Mouse (Mus musculus) intestine, postnatal 0 days (tissue): Measurements from ENCODE around the gene Cxcr1. TPM values are rescaled to one million over a fixed set of nuclear protein-coding genes. Genes with fewer than 3 reads are reported as not detected.
"Not testable (repeated sequence)": the region's sequence is repeated elsewhere in the genome, so short reads cannot be mapped to it uniquely, and the experiment has no call there.

Source experiments
- ATAC-seq: fragments of 200-750 bp; cut with Nextera tagmentation; 2 replicates; pipeline ENCODE4 v1.8.0; 2017; ENCODE audit warnings: mild to moderate bottlenecking, moderate TSS enrichment, moderate library complexity
- H3K27ac ChIP-seq: fragments of 300-500 bp; sonication (generic); 2 replicates; pipeline ENCODE4 v1.5.1; 2014; ENCODE audit warnings: mild to moderate bottlenecking, low read depth, low read length, moderate library complexity
- H3K27me3 ChIP-seq: fragments of 300-500 bp; sonication (generic); replicated peaks from 2 replicates; pipeline ENCODE4 v1.6.1; 2014; ENCODE audit warnings: low read length, mixed read lengths; ENCODE audit not compliant: control insufficient read depth, insufficient read depth
- H3K36me3 ChIP-seq: fragments of 300-500 bp; sonication (generic); 2 replicates; pipeline ENCODE4 v1.6.1; 2014; ENCODE audit warnings: mild to moderate bottlenecking, moderate library complexity; ENCODE audit not compliant: control insufficient read depth, insufficient read depth
- H3K4me1 ChIP-seq: fragments of 300-500 bp; sonication (generic); replicated peaks from 2 replicates; pipeline ENCODE4 v1.6.1; 2014; ENCODE audit warnings: antibody characterized with exemption, low read length, mixed read lengths; ENCODE audit not compliant: control insufficient read depth, insufficient read depth
- H3K4me2 ChIP-seq: fragments of 300-500 bp; sonication (generic); replicated peaks from 2 replicates; pipeline ENCODE4 v1.6.1; 2014; ENCODE audit warnings: low read depth, mild to moderate bottlenecking, moderate library complexity
- H3K4me3 ChIP-seq: fragments of 300-500 bp; sonication (generic); 2 replicates; pipeline ENCODE4 v1.5.1; 2014; ENCODE audit warnings: low read depth, low read length
- H3K9ac ChIP-seq: fragments of 300-500 bp; sonication (generic); 2 replicates; pipeline ENCODE4 v1.6.1; 2014; ENCODE audit warnings: mild to moderate bottlenecking, low read depth, low read length
- H3K9me3 ChIP-seq: fragments of 300-500 bp; sonication (generic); 2 replicates; pipeline ENCODE4 v1.6.1; 2016; ENCODE audit warnings: mixed run types; ENCODE audit not compliant: control insufficient read depth
- CTCF ChIP-seq: sonication (generic); IDR thresholded peaks from 2 replicates; pipeline ENCODE4 v1.5.1; 2016; ENCODE audit warnings: low read depth, mild to moderate bottlenecking, control low read depth, antibody characterized with exemption, moderate library complexity
- WGBS: fragments of 180-500 bp; shearing (Covaris S2); extraction: QIAGEN DNeasy Blood & Tissue Kit; methylation state at CpG from one replicate; pipeline ENCODE4 v1.1.7; 2014; 5-methylcytosine and 5-hydroxymethylcytosine counted together
- polyA plus RNA-seq: library from polyadenylated mRNA; unstranded; fragments of >200 nt; fragmentation: Nextera tagmentation; extraction: Ambion mirVana; gene quantifications from 2 replicates; pipeline ENCODE4 v1.2.1, GENCODE M21; 2015

Cxcr1 gene
- polyA plus RNA-seq, 1 experiment from 2014 or later = not detected

DNA sequence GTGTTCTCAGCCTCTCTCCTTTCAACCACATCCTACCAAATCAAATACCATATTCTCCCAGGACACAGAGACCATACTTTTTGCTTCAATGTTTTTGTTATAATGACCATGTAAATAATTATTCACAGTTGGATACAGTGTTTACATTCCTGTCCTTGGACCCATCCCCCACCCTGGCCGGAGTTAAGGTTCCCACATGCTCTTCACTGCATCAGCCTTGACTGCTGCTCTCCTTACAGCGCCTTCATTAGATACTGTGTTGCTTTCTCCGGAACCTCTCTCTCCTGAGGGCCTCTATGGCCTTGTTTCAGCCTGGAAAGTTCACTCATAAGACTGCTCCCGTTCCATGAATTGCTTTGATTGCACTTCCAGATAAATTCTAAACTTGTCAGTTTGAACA lies 18.7 kb downstream of the Cxcr1 start:
- no peaks in the 10 kb centered on the region for H3K36me3 ChIP-seq
- no peaks in the 10 kb centered on the region for H3K27me3 ChIP-seq
- no peaks in the 10 kb centered on the region for H3K9me3 ChIP-seq
- ATAC-seq = no peak
- WGBS = 50% methylated on average over 4 of the region's 4 CpGs
- no peak overlapping the region for H3K9ac ChIP-seq
- no peak overlapping the region for H3K4me2 ChIP-seq
- H3K27ac ChIP-seq = no peak overlapping the region
- H3K4me1 ChIP-seq = no peaks in the 10 kb centered on the region
- TF ChIP-seq CTCF = no peak
- no peak overlapping the region for H3K4me3 ChIP-seq

DNA sequence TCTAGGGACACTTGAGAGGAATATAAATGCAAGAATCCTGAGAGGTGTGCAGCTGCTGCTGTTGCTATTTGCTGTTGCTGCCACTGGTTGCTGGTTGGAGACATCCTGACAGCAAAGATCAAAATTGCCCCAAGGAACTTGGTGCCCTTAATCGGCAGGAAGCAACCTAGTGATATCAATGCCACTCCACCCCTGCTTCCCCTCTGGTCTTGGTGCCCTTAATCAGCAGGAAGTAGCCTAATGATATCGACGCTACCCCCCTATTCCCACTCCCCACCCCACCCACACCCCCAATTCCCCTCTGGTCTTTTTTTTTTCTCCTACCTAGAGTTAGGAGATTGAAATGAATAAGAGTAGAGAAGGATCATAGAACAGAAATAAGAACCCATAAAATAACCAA lies 21.7 kb downstream of the Cxcr1 start:
- no peak for ATAC-seq
- TF ChIP-seq CTCF = no peak
- H3K9me3 ChIP-seq = no peaks in the 10 kb centered on the region
- H3K4me1 ChIP-seq = no peaks in the 10 kb centered on the region
- H3K36me3 ChIP-seq = no peaks in the 10 kb centered on the region
- no peak overlapping the region for H3K4me2 ChIP-seq
- H3K27me3 ChIP-seq = no peaks in the 10 kb centered on the region
- no peak overlapping the region for H3K9ac ChIP-seq
- 80% methylated on average over 3 of the region's 3 CpGs for WGBS
- H3K4me3 ChIP-seq = no peak overlapping the region
- no peak overlapping the region for H3K27ac ChIP-seq

DNA sequence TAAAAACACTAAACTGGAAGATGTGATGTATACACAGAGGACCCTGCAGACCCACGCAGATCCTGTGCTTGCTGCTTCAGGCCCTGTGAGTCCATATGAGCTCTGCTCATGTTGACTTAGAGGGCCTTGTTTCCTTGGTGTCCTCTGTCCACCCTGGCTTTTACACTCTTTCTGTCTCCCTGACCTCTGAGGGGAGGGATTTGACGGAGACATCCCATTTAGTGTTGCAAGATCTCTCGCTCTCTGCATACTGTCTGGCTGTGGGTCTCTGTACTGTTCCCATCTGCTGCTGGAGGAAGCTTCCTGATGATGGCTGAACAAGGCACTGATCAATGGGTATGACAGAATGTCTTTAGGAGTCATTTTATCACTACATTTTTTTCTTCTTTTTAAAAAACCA lies 24.7 kb downstream of the Cxcr1 start:
- WGBS = 88% methylated on average over 3 of the region's 3 CpGs
- Histone ChIP-seq H3K27ac (no peak overlapping the region), H3K4me1 (no peaks in the 10 kb centered on the region), H3K4me3 (no peak overlapping the region), H3K27me3 (no peaks in the 10 kb centered on the region), H3K9me3 (no peaks in the 10 kb centered on the region), H3K4me2 (no peak overlapping the region), H3K36me3 (no peaks in the 10 kb centered on the region), H3K9ac (no peak overlapping the region)
- ATAC-seq = no peak
- TF ChIP-seq CTCF = no peak

DNA sequence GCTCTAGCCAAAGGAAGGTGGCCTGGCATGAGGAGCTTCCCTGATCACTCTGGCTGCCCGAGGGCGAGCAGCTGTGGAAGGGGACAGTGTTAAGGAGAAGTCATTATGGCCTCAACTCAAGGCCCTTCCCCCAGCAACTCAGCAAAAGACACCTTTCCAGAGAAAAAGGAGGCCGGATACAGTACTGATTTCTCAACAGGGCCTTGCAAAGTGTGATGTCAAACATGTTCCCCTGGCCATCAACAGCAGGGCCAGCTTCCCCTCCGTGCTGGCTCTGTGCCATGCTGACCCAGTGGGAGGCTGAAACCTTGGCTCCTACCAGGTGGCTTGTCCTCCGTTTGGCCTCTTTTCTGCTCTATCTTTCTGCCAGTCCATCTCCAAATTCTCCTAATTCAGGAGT lies 27.3 kb downstream of the Cxcr1 start:
- Histone ChIP-seq H3K27ac (no peak overlapping the region), H3K4me2 (no peak overlapping the region), H3K27me3 (no peaks in the 10 kb centered on the region), H3K4me1 (no peaks in the 10 kb centered on the region), H3K4me3 (no peak overlapping the region), H3K36me3 (no peaks in the 10 kb centered on the region), H3K9me3 (no peaks in the 10 kb centered on the region), H3K9ac (no peak overlapping the region)
- WGBS = 85% methylated on average over 5 of the region's 5 CpGs
- TF ChIP-seq CTCF = no peak
- ATAC-seq = no peak

DNA sequence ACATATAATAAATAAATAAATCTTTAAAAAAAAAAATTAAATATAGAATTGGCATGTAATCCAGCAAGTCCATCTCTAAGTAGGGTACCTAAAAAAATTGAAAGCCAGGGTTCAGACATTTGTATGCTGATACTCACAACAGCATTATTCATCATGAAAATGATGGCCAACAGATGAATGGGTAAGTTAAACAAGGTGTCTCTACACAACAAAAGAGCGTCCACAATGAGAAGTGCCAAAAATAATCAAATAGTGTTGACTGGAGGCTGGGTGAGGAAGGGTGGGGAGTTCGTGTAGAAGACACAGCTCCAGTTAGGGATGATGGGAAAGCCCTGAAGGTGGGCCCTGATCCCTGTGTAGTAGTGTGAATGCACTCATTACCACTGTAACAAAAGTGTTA lies 34.4 kb downstream of the Cxcr1 start:
- Histone ChIP-seq H3K4me3 (no peak overlapping the region), H3K9me3 (no peaks in the 10 kb centered on the region), H3K27me3 (no peaks in the 10 kb centered on the region), H3K27ac (no peak overlapping the region), H3K4me1 (no peaks in the 10 kb centered on the region), H3K4me2 (no peak overlapping the region), H3K36me3 (no peaks in the 10 kb centered on the region), H3K9ac (no peak overlapping the region)
- TF ChIP-seq CTCF = no peak
- no peak for ATAC-seq
- WGBS = 64% methylated on average over 2 of the region's 2 CpGs

DNA sequence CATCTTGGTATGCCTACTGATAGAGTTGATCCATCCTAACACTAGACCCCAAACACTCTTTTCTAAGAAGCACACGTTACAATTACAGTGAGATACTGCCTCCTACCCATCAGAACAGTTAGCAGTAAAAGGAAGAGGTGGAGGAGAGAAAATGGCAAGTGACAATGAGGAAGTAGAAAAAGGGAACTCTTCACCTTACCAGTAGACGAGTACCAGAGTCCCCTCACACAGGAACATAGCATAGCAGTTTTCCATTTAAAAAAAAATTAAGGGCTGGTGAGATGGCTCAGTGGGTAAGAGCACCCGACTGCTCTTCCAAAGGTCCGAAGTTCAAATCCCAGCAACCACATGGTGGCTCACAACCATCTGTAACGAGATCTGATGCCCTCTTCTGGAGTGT lies 34.8 kb downstream of the Cxcr1 start:
- 72% methylated on average over 4 of the region's 5 CpGs for WGBS
- H3K27ac ChIP-seq, H3K27me3 ChIP-seq, H3K4me3 ChIP-seq, ATAC-seq, H3K4me1 ChIP-seq, H3K4me2 ChIP-seq, H3K36me3 ChIP-seq, H3K9me3 ChIP-seq, H3K9ac ChIP-seq: not testable (repeated sequence)

DNA sequence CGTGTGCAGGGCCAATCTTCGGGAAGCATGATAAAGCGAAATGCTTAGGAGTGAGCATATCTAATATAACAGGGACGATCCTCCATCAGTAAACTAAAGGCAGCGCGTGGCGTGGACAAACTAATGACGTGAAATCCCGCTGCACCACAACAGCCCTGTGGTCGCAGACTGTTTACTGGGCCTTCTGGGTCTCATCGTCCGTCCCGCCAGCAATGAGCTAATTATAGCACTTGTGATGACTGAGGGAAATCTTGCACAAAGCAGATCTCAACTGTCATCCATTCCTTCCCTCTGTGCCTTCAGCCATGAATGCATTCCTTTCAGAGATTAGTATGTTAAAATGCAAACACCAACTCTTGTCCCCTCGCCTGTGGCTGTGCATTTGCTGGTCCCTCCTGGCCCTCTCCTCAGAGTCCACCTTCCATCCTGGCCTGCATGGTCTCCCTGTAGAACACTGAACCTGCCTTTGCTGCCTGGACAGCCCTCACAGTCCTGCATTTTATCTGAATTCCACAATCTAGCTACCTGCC lies 38.0 kb downstream of the Cxcr1 start:
- H3K9ac ChIP-seq = no peak overlapping the region
- no peaks in the 10 kb centered on the region for H3K36me3 ChIP-seq
- no peak for ATAC-seq
- no peak overlapping the region for H3K4me2 ChIP-seq
- H3K4me1 ChIP-seq = no peaks in the 10 kb centered on the region
- no peaks in the 10 kb centered on the region for H3K27me3 ChIP-seq
- no peak for TF ChIP-seq CTCF
- H3K9me3 ChIP-seq = no peaks in the 10 kb centered on the region
- no peak overlapping the region for H3K4me3 ChIP-seq
- no peak overlapping the region for H3K27ac ChIP-seq
- 67% methylated on average over 14 of the region's 14 CpGs for WGBS
